Mouse (Mus musculus) kidney, postnatal 36 days (tissue): ENCODE measurements around the gene Apobec3.
A peak's percentile ranks its signal among the peaks of the same experiment; 100 is the strongest.
"Not testable (repeated sequence)": the region's sequence is repeated elsewhere in the genome, so short reads cannot be mapped to it uniquely, and the experiment has no call there.

Experiments
- DNase-seq, 2 experiments: peaks; one replicate each; pipeline ENCODE4 v3.0.0; 2021 to 2022; ENCODE audit warnings: mixed read lengths in 2 of 2

Gene Apobec3

DNA sequence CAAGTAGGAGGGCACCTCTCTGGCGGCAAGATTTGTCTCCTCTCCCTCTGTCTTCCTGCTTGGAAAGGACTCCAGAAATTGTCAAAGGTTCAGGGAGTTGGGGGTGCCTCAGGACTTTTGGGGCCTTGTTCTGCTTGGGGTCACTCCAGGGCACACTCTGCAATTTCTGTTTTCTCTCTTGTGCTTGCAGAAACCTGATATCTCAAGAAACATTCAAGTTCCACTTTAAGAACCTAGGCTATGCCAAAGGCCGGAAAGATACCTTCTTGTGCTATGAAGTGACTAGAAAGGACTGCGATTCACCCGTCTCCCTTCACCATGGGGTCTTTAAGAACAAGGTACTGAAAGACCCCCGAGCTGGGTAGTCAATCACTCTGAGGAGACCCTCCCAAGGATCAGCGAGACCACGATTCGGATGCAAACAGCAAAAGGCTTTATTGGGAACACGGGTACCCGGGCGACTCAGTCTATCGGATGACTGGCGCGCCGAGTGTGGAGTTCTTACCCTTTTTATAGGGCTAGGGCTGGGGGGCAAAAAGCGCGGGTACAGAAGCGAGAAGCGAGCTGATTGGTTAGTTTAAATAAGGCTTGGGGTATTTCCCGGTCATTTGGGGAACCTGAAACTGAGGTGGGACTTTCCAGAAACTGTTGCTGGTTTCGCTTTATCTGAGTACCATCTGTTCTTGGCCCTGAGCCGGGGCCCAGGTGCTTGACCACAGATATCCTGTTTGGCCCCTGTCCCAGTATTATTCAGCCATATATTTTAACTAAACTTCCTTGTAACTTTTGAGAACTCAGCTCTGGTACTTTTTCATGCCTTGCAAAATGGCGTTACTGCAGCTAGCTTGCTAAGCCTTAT is 4.0 kb downstream of the Apobec3 start:
- peak in 1 of 2 experiments; percentile 49 for DNase-seq

DNA sequence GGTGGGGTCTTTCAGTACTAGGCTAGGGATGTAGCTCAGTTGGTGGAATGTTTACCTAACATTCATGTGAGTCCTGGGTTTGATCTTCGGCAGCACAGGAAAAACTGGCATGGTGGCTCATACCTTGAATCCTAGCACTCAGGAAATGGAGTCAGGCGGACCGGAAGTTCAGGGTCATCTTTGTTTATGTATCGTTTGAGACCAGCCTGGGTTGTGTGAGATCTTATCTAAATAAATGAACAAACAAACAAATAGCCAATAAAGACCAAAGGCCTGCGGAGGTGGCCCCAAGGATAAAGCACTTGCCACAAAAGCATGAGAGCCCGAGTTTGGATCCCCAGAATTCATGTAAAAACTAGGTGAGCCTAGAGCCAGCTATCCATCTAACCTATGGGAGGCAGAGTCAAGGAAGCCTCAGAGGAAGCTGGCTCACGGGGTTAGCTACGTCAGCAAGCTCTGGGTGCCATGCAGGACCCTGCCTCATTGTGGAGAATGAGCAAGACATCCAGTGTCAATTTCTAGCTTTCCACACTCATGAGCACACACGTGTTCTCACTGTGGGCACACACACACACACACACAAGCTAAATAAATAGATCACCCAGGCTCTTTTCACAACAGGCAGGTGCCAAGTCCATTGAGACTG is 4.7 kb downstream of the Apobec3 start:
- no peak for DNase-seq

DNA sequence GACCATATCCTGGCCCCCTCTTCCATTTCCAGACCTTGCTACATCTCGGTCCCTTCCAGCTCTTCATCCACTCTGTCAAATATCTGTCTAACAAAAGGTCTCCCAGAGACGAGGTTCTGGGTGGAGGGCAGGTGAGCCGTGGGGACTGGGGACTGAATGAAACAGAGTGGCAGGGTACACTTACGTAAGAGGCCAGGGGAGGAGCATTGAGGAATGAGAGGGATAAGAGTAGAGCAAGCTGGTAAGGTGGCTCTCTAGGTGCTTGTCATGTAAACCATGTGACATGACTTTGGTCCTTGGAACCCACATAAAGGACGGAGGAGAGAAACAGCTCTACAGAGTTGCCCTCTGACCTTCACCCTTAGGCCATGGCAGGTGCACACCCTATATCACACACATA is 7.5 kb downstream of the Apobec3 start:
- no peak for DNase-seq

DNA sequence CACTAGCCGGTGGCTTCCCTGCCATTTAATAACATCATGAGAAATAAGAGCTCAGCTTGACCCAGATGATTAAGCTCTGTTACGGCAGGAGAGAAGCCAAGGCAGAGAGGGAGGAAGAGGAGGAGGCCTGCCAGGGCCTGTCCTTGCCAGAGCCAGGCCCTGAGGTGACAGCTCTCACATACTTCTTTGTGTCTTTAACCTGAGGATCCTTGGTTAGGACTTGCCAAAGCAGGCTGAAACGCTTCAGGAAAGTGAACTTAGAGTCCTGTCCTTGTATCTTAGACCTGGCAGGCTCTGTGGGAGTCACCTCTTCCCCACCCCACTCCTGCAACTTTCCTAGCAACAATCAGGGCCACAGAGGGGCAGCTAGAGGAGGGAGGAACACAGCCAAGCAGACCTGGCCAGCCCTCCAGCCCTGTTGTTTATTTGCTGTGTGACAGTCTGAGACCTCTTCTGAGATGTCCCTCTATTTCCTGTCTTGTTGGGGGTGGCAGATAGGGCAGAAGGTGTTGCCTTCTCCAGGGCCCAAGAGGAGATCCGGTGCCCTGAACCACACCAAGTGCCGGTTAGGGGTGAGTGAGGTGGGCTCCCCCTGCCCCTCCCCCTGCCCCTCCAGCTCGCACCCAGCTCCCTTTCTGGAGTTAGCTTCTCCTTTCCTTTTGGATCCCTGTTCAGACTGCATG is 8.5 kb downstream of the Apobec3 start:
- no peak for DNase-seq

DNA sequence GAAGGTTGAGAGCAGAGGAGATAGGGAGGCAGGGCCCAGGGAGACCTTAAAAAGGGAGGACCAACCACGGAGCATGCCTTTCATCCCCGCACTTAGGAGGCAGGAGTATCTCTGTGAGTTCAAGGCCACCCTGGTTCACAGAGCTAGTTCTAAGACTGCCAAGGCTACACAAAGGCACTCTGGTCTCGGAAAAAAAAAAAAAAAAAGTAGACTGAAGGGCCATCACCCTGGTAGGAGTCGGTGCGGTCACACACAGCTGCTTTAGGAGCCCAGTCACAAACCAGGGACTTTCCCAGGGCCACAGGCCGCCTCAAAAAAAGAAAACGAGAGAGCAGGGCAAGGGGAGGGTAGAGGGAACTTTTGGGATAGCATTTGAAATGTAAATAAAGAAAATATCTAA is 9.3 kb downstream of the Apobec3 start:
- DNase-seq, result no peak

DNA sequence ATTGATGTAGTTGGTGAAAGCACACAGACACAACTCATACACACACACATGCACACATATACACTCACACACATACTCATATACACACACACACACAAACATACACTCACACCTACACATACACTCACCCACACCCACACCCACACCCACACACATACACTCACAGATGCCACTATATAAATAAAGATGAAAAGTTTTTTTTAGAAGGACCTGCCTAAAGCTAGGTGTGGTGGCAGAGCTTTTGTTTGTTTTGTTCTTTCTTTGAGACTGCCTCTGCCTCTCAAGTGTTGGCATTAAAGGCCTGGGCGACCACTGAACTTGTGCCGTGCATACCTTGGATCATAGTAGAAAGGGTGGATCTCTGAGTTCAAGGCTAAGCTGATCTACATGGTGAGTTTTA is 9.9 kb downstream of the Apobec3 start:
- DNase-seq, result no peak

DNA sequence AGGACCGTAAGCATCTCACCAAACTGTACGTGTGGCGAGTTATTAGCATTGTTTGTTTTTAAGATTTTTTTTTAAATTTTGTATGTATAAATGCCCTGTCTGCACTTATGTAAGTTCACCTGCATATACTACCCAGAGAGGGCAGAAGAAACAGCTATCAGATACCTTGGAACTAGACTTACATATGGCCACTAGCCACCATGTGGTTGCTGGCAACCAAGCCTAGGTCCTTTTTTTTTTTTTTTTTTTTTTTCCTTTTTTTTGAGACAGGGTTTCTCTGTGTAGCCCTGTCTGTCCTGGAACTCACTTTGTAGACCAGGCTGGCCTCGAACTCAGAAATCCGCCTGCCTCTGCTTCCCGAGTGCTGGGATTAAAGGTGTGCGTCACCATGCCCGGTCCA is 11.6 kb downstream of the Apobec3 start:
- not testable (repeated sequence) for DNase-seq

DNA sequence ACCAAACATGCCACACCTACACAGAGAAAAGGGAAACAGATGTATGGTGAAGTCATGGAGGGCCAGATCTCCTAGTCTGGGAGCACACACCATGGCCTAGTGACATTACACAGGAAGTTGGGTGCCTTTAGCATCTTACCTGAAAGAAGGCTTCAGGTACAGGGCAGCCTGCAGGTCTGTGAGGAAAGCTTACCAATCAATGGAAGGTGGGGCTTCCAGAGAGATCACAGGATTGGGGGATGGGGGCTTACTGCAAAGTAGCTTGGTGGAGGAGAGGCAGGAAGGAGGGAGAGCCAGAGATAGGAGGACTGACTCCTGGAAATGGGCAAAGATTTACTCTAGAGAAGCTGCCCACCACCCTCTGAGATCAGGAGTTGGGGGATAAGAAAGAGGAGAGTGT is 12.5 kb downstream of the Apobec3 start:
- DNase-seq, result no peak

DNA sequence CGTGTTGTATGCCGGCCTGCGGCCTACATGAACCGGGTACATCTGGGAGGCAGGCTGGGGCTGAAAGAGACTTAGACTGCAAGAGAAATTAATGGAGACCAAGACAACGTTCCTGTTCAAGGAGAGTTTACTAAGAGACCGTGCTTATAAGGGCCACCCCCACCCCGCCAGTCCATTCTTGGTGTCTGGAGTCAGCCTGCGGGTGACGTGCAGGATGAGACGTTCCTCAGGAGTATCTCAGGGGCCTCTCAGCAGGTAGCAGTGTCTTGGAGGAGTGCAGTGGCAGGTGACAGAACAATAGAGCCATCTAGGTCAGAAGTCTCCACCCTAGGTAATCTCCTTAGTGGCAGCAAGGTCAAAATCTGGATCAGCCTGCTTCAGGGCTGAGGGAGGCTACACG is 13.2 kb downstream of the Apobec3 start:
- DNase-seq, result not testable (repeated sequence)

DNA sequence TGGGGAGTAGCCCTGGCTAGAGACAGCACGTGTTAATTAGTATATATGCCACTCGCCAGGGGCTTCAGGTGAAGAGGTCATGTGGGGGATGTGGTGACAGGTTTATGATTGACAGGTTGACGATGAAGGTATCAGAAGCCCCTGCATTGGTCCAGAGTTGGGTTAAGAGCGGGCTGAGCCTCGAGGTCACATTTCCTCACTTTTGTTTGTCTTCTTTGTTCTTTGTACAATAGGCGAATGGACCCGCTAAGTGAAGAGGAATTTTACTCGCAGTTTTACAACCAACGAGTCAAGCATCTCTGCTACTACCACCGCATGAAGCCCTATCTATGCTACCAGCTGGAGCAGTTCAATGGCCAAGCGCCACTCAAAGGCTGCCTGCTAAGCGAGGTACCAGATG is 13.8 kb downstream of the Apobec3 start:
- no peak for DNase-seq

DNA sequence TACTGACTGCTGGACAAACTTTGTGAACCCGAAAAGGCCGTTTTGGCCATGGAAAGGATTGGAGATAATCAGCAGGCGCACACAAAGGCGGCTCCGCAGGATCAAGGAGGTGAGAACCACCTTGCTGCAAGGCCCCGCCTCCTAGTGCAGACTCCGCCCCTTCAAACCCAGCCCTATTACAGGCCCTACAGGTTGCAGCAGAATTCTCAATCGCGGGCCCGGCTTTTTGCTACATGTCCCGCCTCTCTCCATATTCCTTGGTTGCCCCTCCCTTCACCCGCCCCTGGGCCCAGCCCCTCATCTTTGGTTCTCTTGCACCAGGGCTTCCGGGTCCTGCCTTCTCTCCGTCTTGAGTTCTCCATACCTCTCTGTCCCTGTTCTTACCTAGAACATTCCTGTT is 15.4 kb downstream of the Apobec3 start:
- DNase-seq, result no peak

DNA sequence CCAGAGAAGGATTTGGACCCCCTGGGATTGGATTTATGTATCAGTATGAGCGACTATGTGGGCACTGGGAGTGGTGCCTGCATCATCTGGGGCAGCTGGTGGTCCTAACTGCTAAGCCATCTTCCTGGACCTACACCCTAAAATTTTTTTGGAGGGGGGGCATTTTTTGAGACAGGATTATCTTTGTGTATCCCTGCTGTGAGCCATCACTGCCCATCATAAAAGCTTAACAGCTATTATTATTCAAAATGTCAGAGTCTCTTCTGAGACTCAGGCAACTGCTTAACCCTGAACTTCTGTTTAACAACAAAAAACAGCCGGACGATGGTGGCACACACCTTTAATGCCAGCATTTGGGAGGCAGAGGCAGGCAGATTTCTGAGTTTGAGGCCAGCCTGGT is 17.5 kb downstream of the Apobec3 start:
- not testable (repeated sequence) for DNase-seq

DNA sequence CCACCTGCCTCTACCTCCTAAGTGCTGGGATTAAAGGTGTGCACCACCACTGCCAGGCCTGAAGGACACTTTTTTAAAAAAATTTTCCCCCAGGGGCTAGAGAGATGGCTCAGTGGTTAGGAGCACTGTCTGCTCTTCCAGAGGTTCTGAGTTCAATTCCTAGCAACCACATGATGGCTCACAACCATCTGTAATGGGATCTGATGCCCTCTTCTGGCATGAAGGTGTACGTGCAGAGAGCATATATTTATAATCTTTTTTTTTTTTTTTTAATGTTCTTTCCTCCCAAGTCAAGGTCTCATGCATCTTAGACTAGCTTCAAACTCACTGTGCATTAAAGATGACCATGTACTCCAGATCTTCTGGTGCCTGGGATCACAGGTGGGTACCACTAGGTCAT is 19.4 kb downstream of the Apobec3 start:
- not testable (repeated sequence) for DNase-seq

DNA sequence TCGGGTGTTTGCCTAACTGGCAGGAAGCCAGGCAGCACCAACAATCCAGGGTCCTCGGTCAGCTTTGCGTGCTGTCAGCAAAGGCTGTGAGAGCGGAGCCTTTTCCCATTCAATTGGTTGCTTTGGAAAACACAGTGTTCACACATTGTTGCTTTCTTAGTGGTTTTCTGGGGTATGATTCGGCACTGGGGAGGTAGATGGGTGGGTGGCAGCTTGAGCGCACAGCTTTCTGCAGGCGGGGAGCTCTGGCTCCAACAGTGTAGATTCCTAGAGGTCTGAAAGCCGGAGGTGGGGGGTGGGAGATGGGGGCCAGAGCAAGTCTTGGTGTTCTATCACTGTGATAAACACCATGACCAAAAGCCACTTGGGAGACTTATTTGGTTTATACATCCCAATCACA is 19.9 kb downstream of the Apobec3 start:
- DNase-seq, result no peak

DNA sequence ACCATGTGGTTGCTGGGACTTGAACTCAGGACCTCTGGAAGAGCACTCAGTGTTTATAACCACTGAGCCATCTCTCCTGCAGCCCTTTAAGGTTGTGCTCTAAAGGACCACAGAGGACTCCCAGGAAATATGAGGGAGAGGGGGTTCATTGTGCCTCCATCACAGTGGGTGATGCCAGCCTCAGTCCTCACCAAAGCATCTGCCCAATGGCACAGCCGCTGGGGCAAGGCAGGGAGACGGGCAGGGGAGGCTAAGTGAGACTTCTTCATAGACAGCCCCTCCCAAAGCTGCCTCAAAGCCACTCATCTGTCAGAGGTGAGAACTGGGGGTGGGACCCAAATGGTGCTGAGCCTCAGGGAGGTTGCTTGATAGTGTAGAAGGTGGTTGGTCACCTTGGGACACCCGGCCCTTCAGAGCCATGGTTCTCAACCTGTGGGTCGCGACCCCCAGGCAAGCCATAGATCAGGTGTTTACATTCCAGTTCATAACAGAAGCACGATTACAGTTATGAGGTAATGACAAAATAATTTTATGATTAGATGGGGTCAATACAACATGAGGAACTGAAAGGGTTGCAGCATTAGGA is 22.4 kb downstream of the Apobec3 start:
- no peak for DNase-seq

DNA sequence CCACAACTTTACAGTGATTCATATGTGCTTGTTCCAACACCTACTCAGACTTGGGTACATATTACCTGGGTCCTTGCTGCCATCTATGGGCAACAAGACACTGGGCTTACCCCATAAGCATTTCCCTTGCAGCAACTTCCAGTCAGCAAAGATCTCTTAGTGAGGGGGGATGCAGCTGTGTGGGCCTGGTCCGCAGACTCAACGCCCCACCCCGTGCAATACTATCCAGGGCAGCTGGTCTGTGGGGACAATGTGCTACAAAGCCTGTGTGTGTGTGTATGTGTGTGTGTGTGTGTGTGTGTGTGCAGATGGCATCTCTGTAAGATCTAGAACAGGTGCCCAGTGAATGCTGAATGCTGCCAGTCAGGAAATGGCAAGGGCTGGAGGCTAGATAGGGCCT is 22.9 kb downstream of the Apobec3 start:
- DNase-seq, result no peak

DNA sequence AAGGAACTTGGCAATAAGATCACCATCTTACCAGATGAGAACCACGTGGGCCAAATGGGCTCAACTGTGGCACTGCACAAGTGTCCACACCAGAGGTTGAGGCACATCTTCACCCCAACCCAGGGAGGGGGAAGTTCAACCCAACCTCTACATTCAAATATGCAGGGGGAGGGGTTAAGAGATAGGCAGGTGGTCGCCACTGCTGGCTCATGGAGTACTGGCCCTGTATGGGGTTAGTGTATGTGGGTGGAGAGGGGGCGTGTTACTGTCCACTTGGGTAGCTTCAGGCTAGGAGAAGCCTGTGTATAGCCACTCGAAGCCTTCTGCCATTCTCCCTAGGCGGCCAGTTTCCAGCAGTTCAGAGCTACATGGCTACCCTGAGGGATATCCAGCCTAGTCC is 24.7 kb downstream of the Apobec3 start:
- DNase-seq, result no peak

DNA sequence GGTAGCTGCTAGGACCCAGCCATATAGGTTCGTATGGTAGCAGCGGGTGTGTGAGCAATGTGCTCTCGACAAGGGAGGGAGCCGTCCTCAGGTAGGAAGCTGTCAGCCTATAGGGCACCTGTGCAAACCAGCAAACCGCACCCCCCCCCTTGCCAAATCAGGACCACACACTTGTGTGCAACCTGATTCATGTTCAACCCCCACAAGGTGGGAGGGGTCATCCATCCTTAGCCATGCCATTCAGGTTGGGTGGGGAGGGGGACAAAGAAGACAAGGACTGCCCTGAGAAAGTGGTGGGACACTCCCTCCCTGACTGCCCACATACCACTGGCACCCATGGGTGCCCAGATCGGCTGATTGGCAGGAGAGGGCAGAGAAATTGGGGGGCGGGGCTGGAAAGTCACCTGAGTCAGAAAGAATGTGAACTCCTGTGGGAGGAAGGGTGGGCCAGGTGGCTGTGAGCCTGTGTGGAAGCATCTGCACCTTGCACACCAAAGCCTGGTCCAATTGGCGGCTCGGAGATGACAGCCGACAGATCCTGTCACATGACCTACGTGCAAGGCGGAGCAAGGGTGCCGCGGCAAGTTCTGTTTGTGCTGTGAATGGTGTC is 25.8 kb downstream of the Apobec3 start:
- DNase-seq, result no peak

DNA sequence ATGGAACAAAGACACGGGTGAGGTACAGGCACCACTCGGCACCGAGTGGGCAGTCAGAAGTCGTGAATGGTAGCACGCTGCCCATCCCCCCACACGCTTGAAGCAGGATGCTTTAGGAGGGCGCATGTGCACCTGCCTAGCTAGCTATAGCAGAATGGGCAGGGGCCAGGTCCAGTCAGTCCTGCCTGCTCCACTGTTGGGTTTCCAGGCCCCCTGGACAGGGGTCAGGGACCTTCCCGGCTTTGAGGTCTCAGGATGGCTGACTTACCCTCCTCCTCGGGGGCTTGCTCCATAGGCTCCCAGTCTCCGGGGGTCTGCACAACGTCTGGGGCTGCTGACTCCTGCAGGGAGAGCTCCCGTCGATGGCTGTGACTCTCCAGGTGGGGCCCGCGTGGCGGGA is 27.0 kb downstream of the Apobec3 start:
- DNase-seq, result no peak

DNA sequence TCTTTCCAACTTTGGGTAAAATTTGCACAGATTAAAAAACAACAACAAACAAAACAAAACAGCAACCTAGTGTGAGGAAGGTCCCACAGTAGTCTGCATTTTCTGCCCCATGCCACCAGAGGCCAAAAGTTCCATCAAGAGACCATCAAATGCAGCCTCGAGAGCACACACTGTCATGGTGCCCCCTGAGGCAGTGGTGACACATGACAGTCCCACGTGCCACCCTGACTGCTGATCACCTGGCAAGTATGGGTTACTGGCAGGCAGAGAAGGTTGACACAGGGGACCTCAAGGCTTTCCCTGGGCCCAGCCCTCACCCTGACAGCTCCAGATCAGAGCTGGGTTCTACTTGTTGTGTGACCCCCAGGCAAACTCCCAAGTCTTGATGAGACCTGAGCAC is 28.3 kb downstream of the Apobec3 start:
- DNase-seq, result no peak

DNA sequence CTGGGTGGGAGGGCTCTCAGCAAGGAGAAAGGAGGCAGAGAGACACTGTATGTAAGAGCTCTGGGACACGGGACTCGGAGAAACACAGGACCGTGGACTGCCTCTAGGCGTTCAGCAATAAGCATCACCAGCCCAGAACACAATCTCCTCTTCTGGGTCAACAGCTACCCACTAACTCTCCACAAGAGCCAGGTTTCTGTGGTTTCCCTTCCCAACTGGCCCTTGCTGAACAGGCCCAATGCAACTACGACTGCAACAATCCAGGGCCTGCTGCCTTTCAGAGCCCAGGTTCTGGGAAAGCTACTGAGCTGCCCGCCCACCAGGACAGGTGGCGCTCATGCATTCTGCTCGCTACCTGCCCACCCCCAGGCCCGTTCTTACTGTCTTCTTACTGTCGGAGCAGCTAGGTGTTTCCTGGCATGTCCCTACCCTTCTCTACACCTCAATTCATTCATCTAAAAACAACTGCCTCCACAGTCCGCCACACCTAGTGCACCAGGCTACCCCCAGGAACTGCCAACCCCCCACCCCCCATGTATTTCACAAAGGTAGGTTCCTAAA is 35.5 kb downstream of the Apobec3 start:
- DNase-seq, result no peak

DNA sequence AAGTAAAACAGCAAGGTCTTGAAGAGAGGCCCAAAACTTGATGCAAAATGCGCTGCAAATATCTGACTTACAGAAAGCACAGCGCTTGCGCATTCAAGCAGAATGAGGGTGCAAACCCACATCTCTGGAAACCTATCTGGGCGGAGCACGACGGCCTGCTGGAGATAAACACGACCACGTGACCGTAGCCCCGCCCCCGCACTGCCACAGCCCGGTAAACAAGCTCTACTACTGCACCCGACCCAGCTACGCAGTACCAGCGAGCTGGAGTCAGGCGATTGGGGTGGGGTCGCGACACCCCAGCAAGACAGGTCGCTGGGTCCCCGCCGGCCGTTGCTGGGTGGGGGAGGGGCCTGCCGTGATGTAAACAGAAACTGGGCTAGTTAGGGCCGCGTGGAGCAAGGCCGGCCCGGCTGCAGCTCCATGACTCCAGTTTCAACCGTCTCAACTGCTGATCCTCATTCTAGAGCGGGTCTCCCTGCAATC is 36.2 kb downstream of the Apobec3 start:
- peak; percentile 98 to 100 for DNase-seq

DNA sequence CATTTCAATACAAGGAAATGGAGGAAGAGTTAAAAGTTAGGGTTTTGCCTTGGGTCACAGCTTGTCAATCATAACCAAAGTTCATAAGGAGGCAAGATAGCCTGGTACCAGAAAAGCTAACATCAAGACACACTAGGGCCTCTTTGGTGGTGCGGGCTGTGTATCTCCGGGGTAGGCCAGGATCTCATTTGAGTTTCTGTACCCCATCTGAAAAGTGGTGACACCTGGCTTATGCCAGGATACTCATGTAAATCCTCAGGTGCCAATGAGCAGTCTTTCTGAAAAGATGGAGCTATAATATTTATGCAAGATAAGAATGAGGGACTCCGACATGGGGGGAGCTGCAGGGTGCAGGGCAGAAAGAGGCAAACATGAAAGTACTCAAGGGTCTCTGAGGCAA is 36.9 kb downstream of the Apobec3 start:
- DNase-seq, result no peak
